Mouse (Mus musculus): Measurements from ENCODE around the gene Scn5a. TPM values are rescaled to one million over a fixed set of nuclear protein-coding genes. Genes with fewer than 3 reads are reported as not detected.
A peak's percentile ranks its signal among the peaks of the same experiment; 100 is the strongest.

Gene Scn5a
- polyA plus RNA-seq, 1 experiment from 2014 or later = 1.4 TPM

- Histone ChIP-seq H3K4me3 (replicated peaks; ENCODE audit: low read length) (peak overlapping the region; percentile 28), H3K36me3 (ENCODE audit: control insufficient read depth, insufficient read depth) (no peaks in the 10 kb centered on the region), H3K27me3 (replicated peaks; ENCODE audit: control insufficient read depth, insufficient read depth, low read length) (no peaks in the 10 kb centered on the region; the same call in 1 of the 2 replicates), H3K9ac (replicated peaks; ENCODE audit: low read depth, low read length) (peak overlapping the region; percentile 44; the same call in 1 of the 2 replicates), H3K4me1 (replicated peaks; ENCODE audit: control insufficient read depth, insufficient read depth, low read length) (peaks cover 27% of the 10 kb centered on the region), H3K4me2 (ENCODE audit: low read length) (peak overlapping the region; percentile 60), H3K27ac (ENCODE audit: low read length) (no peak overlapping the region; the same call in 1 of the 2 replicates), H3K9me3 (ENCODE audit: control insufficient read depth, low read length) (no peaks in the 10 kb centered on the region)
- peak; percentile 70 for ATAC-seq
- WGBS = 1% methylated on average over 15 of the region's 15 CpGs
These were observed 7.4 kb downstream of the Scn5a start for GRCm38 (mm10) chr9:119571411-119571888.

DNA sequence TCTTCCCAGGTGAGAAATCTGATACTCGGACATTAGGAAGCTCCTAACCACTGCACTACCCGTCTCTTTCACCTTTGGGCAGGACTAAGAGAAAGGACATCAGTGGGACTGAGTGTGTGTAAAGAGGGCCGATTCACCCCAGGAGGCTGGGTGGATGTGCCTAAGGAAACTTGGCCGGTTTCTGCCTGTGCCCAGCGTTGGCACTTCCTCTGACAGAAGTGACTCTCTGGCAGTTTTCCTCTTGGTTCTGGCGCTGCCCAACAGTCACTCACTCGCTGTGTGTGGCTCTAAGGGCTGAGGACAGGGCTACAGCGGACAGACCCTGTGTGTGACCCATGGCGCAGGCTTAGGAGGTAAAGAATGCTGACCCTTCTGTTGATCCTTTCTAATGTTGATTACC is 8.2 kb downstream of the Scn5a start:
- Histone ChIP-seq H3K27me3 (replicated peaks; ENCODE audit: control insufficient read depth, insufficient read depth, low read length) (no peaks in the 10 kb centered on the region; the same call in 1 of the 2 replicates), H3K4me2 (ENCODE audit: low read length) (no peak overlapping the region), H3K4me1 (replicated peaks; ENCODE audit: control insufficient read depth, insufficient read depth, low read length) (peaks cover 27% of the 10 kb centered on the region), H3K9me3 (ENCODE audit: control insufficient read depth, low read length) (no peaks in the 10 kb centered on the region), H3K4me3 (replicated peaks; ENCODE audit: low read length) (no peak overlapping the region), H3K9ac (replicated peaks; ENCODE audit: low read depth, low read length) (no peak overlapping the region), H3K27ac (ENCODE audit: low read length) (no peak overlapping the region), H3K36me3 (ENCODE audit: control insufficient read depth, insufficient read depth) (no peaks in the 10 kb centered on the region)
- WGBS = 15% methylated on average over 9 of the region's 9 CpGs
- no peak for ATAC-seq

DNA sequence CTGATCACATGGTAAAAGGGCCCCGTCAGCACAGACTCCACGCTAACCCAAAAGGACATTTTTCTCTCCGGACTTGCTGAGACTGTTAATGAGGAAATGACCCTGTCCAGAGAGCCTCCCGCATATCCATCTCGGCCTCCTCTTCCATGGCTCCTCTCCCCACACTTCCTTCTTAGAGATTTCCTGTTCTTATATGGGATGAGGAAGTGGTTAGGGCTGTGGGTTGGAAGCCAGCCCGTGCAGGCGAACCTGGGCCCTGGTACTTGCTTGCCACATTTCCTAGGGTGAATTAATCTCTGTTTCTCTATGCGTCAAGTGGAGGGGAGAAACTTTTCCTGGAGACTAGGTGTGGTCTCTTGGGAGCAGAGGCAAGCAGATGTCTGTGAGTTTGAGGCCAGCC is 10.1 kb downstream of the Scn5a start:
- H3K9ac ChIP-seq (replicated peaks; ENCODE audit: low read depth, low read length) = no peak overlapping the region
- no peak for ATAC-seq
- no peak overlapping the region for H3K4me3 ChIP-seq (replicated peaks; ENCODE audit: low read length)

GRCm38 (mm10) chr9:119567800-119568199 is 11.0 kb downstream of the Scn5a start:
- H3K4me3 ChIP-seq (replicated peaks; ENCODE audit: low read length) = no peak overlapping the region
- 85% methylated on average over 5 of the region's 5 CpGs for WGBS
- no peak overlapping the region for H3K9ac ChIP-seq (replicated peaks; ENCODE audit: low read depth, low read length)
- no peak overlapping the region for H3K4me2 ChIP-seq (ENCODE audit: low read length)
- H3K36me3 ChIP-seq (ENCODE audit: control insufficient read depth, insufficient read depth) = no peaks in the 10 kb centered on the region
- H3K4me1 ChIP-seq (replicated peaks; ENCODE audit: control insufficient read depth, insufficient read depth, low read length) = peaks cover 19% of the 10 kb centered on the region
- no peak overlapping the region for H3K27ac ChIP-seq (ENCODE audit: low read length)
- ATAC-seq = no peak
- no peaks in the 10 kb centered on the region for H3K9me3 ChIP-seq (ENCODE audit: control insufficient read depth, low read length)
- H3K27me3 ChIP-seq (replicated peaks; ENCODE audit: control insufficient read depth, insufficient read depth, low read length) = no peaks in the 10 kb centered on the region; the same call in 1 of the 2 replicates

More for the DNA sequence above, 10.1 kb downstream of the Scn5a start:
- H3K27ac ChIP-seq (ENCODE audit: low read length) = no peak overlapping the region
- H3K36me3 ChIP-seq (ENCODE audit: control insufficient read depth, insufficient read depth) = no peaks in the 10 kb centered on the region
- 85% methylated on average over 8 of the region's 8 CpGs for WGBS
- peaks cover 27% of the 10 kb centered on the region for H3K4me1 ChIP-seq (replicated peaks; ENCODE audit: control insufficient read depth, insufficient read depth, low read length)
- no peak overlapping the region for H3K4me2 ChIP-seq (ENCODE audit: low read length)
- H3K27me3 ChIP-seq (replicated peaks; ENCODE audit: control insufficient read depth, insufficient read depth, low read length) = no peaks in the 10 kb centered on the region; the same call in 1 of the 2 replicates
- no peaks in the 10 kb centered on the region for H3K9me3 ChIP-seq (ENCODE audit: control insufficient read depth, low read length)

DNA sequence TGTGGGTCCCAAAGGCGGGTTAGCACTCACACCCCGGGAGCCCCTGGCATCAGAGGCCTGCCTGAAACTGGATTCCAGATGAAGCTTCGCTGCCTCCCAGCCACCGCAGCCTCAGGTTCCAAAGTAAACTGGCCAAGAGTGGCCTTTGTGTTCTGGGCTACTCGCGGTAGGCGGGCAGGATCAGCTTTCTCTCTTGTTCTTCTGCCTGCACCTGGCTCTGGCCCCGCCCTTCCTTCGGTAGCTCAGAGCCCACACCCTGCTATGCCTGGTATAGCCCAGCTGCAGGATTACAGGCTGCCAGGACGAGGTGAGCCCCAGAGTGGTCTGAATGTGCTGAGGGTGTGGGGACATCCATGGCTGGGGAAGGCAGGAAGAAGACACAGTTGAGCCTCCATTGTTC is 12.6 kb downstream of the Scn5a start:
- Histone ChIP-seq H3K4me3 (replicated peaks; ENCODE audit: low read length) (no peak overlapping the region), H3K4me2 (ENCODE audit: low read length) (no peak overlapping the region), H3K9ac (replicated peaks; ENCODE audit: low read depth, low read length) (no peak overlapping the region), H3K27me3 (replicated peaks; ENCODE audit: control insufficient read depth, insufficient read depth, low read length) (no peaks in the 10 kb centered on the region; the same call in 1 of the 2 replicates), H3K27ac (ENCODE audit: low read length) (no peak overlapping the region), H3K9me3 (ENCODE audit: control insufficient read depth, low read length) (no peaks in the 10 kb centered on the region), H3K36me3 (ENCODE audit: control insufficient read depth, insufficient read depth) (no peaks in the 10 kb centered on the region), H3K4me1 (replicated peaks; ENCODE audit: control insufficient read depth, insufficient read depth, low read length) (peaks cover 14% of the 10 kb centered on the region)
- 18% methylated on average over 10 of the region's 10 CpGs for WGBS
- ATAC-seq = no peak

- H3K4me3 ChIP-seq (replicated peaks; ENCODE audit: low read length) = no peak overlapping the region
- no peak overlapping the region for H3K4me2 ChIP-seq (ENCODE audit: low read length)
- no peak overlapping the region for H3K9ac ChIP-seq (replicated peaks; ENCODE audit: low read depth, low read length)
- H3K9me3 ChIP-seq (ENCODE audit: control insufficient read depth, low read length) = no peaks in the 10 kb centered on the region
- H3K4me1 ChIP-seq (replicated peaks; ENCODE audit: control insufficient read depth, insufficient read depth, low read length) = peaks cover 11% of the 10 kb centered on the region
- WGBS = 78% methylated on average over 6 of the region's 6 CpGs
- H3K27me3 ChIP-seq (replicated peaks; ENCODE audit: control insufficient read depth, insufficient read depth, low read length) = no peaks in the 10 kb centered on the region; the same call in 1 of the 2 replicates
- H3K27ac ChIP-seq (ENCODE audit: low read length) = no peak overlapping the region
- ATAC-seq = no peak
- no peaks in the 10 kb centered on the region for H3K36me3 ChIP-seq (ENCODE audit: control insufficient read depth, insufficient read depth)
These were observed 14.0 kb downstream of the Scn5a start for GRCm38 (mm10) chr9:119564803-119565202.

- no peak for ATAC-seq
- Histone ChIP-seq H3K27ac (ENCODE audit: low read length) (no peak overlapping the region), H3K27me3 (replicated peaks; ENCODE audit: control insufficient read depth, insufficient read depth, low read length) (no peaks in the 10 kb centered on the region; the same call in 1 of the 2 replicates), H3K4me3 (replicated peaks; ENCODE audit: low read length) (no peak overlapping the region), H3K4me2 (ENCODE audit: low read length) (no peak overlapping the region), H3K36me3 (ENCODE audit: control insufficient read depth, insufficient read depth) (no peaks in the 10 kb centered on the region), H3K4me1 (replicated peaks; ENCODE audit: control insufficient read depth, insufficient read depth, low read length) (peaks cover 11% of the 10 kb centered on the region), H3K9me3 (ENCODE audit: control insufficient read depth, low read length) (no peaks in the 10 kb centered on the region), H3K9ac (replicated peaks; ENCODE audit: low read depth, low read length) (no peak overlapping the region)
- WGBS = 68% methylated on average over 6 of the region's 6 CpGs
These were observed 15.2 kb downstream of the Scn5a start for GRCm38 (mm10) chr9:119563617-119564016.

- WGBS = 47% methylated on average over 12 of the region's 12 CpGs
These were observed 16.6 kb downstream of the Scn5a start for GRCm38 (mm10) chr9:119562256-119562655.

GRCm38 (mm10) chr9:119561746-119562145 is 17.1 kb downstream of the Scn5a start:
- Histone ChIP-seq H3K4me1 (replicated peaks; ENCODE audit: control insufficient read depth, insufficient read depth, low read length) (peaks cover 11% of the 10 kb centered on the region), H3K27ac (ENCODE audit: low read length) (no peak overlapping the region), H3K9ac (replicated peaks; ENCODE audit: low read depth, low read length) (no peak overlapping the region), H3K4me2 (ENCODE audit: low read length) (no peak overlapping the region), H3K4me3 (replicated peaks; ENCODE audit: low read length) (no peak overlapping the region), H3K9me3 (ENCODE audit: control insufficient read depth, low read length) (no peaks in the 10 kb centered on the region), H3K36me3 (ENCODE audit: control insufficient read depth, insufficient read depth) (no peaks in the 10 kb centered on the region), H3K27me3 (replicated peaks; ENCODE audit: control insufficient read depth, insufficient read depth, low read length) (no peaks in the 10 kb centered on the region; the same call in 1 of the 2 replicates)
- ATAC-seq = no peak
- 44% methylated on average over 8 of the region's 8 CpGs for WGBS

More at GRCm38 (mm10) chr9:119562256-119562655, 16.6 kb downstream of the Scn5a start:
- H3K4me3 ChIP-seq (replicated peaks; ENCODE audit: low read length) = no peak overlapping the region
- H3K36me3 ChIP-seq (ENCODE audit: control insufficient read depth, insufficient read depth) = no peaks in the 10 kb centered on the region
- no peak overlapping the region for H3K9ac ChIP-seq (replicated peaks; ENCODE audit: low read depth, low read length)
- no peak for ATAC-seq
- H3K4me1 ChIP-seq (replicated peaks; ENCODE audit: control insufficient read depth, insufficient read depth, low read length) = peaks cover 11% of the 10 kb centered on the region
- H3K4me2 ChIP-seq (ENCODE audit: low read length) = no peak overlapping the region
- H3K27me3 ChIP-seq (replicated peaks; ENCODE audit: control insufficient read depth, insufficient read depth, low read length) = no peaks in the 10 kb centered on the region; the same call in 1 of the 2 replicates
- no peak overlapping the region for H3K27ac ChIP-seq (ENCODE audit: low read length)
- H3K9me3 ChIP-seq (ENCODE audit: control insufficient read depth, low read length) = no peaks in the 10 kb centered on the region
